Mouse (Mus musculus) liver, adult 2 months (tissue): Measurements from ENCODE around the gene Ptprb.

Source experiments
- CTCF ChIP-seq: fragments of 200-500 bp; IDR thresholded peaks from 2 replicates; pipeline ENCODE4 v1.5.1; 2011; ENCODE audit warnings: low read depth, low read length, control low read depth
- POLR2A ChIP-seq: fragments of 200-500 bp; IDR thresholded peaks from 2 replicates; pipeline ENCODE4 v1.6.1; 2011; ENCODE audit warnings: low read length, control low read depth; ENCODE audit not compliant: insufficient read depth; ENCODE audit errors: extremely low read depth

DNA sequence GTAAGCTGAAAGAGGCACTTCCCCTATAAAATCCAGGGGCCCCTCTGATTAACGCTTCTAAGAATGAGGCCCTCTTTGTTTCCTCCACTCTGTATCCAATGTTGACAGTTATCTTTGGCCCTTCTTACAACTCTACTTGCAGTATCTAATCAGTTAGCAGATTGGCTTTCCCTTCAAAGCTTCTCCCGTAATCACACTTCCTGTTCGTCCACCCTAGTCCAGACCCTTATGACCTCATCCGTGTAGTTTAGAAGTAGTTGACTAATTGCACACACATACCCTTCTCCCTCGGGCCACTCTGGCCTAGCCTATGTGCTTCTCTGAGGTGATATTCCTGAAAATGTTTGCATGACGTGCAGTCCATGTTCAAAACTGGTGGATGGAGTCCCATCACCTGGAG, 21.4 kb upstream of the Ptprb start:
- TF ChIP-seq POLR2A (no peak), CTCF (no peak)
